Mouse (Mus musculus) cerebellum, adult 9-11 months (tissue): ENCODE measurements around the gene Ttll8.

ENCODE experiments used
- DNase-seq: peaks from one replicate; pipeline ENCODE4 v3.0.0; 2022

Gene Ttll8

DNA sequence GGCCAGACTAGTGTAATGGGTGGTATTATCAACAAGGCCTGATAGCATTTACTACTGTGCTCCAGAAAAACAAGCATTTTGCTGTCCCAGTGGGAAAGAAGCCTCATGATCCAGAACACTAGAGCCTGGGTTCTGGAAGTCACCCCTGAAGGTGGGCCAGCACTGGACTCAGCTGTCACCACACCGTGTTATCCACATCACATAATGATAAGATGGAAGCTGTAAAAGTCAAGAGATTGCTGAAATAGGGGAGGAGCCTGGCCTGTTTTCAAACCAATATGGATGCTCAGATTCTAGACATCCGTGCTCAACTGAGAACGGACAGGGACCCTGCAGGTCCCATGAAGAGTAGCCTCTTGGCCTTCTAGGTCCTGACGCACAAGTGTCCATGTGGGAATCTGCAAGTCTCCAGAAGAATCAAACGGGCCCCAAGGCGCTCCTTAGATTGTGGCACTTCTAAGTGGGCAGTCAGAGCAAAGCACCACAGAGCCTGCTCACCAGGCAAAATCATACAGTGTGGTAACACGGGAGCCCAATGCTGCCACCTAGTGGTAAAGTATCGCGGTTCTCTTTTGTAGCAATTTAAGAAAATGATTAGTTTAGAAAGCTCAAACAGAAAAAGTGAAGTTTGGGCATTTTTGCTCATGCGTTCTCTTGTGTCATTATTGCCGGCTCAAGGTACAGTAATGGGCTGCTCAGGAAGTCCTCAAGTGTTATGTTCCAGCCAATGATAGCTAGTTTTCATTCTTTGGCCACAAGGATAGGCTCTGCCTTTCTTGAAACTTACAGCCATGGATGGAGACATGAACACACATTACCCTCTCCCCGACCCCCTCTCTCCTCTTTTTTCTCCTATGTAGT lies 32.9 kb downstream of the Ttll8 start:
- peak; percentile 76 for DNase-seq

DNA sequence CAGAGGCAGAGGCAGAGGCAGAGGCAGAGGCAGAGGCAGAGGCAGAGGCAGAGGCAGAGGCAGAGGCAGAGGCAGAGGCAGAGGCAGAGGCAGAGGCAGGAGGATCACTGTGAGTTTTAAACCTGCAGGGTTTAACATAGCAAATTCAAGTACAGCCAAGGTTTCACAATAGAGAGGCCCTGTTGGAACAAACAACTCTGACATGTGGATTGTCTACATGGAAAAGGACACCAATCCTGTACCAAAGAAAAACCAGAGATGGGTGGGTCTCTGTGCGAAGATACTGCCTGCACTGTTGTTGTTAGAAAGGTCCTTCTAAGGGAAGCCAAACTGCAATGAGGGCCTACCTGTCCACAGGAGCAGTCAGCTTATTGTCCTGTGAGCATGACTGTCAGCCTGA lies 34.2 kb downstream of the Ttll8 start:
- DNase-seq: no peak

- DNase-seq: no peak
Measured at GRCm38 (mm10) chr15:88919328-88919727, 34.9 kb downstream of the Ttll8 start.

DNA sequence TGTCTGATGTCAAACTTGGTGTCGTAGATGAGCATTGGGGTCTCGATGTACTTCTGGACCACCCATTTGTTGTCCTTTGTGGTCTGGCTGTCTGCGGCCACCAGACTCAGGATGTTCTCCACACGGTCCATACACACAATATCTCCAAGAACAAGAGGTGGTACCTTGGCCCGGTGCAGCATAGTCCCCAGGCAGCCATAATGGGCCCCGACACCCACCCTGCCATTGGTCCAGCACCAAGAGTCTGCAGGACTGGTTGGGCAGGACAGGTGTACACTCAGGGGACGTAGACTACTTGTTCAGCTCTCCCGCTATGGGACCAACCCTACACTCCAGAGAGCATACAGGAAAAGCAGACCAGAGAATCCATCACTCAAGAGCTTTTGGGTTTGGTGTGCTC lies 37.1 kb downstream of the Ttll8 start:
- no peak for DNase-seq

GRCm38 (mm10) chr15:88916366-88916765 lies 37.9 kb downstream of the Ttll8 start:
- DNase-seq: no peak

- DNase-seq: no peak
Measured at GRCm38 (mm10) chr15:88915046-88915445, 39.2 kb downstream of the Ttll8 start.

GRCm38 (mm10) chr15:88906347-88906746 lies 47.9 kb downstream of the Ttll8 start:
- DNase-seq: no peak

DNA sequence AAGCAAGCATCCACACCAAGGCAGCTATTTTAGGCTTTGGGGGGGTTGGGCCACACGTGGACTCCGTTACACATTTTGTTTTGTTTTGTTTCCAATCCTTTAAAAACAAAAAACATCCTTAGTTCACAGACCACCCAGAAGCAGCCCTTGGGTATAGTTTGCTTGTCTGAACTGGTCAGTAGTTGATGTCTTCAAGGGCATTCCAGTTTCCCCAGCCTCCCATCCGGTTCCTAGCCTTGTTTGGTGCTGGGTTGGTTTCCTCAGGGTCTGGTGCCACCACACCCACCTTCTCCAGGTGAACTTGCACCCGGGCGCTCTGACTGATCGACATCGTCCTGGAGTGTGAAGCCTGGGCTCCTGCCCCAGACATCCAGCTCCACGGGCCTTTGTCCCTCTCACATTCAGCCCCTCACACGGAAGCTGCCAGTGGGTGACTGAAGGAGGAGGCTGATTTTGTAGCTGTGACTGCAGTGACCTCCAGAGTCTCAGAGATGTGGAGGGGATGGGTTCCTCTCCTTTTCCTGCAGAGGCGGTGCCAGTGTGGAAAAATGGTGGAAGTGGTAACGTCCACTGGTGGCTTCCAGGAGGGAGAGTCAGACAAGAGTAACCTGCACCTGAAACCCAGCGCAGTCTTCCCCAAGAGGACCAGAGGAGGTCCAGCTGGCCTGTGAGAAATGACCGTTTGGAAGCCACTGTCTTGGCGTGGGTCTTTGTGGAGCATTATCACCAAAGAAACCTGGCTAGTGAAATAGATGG lies 50.0 kb downstream of the Ttll8 start:
- no peak for DNase-seq

GRCm38 (mm10) chr15:88903086-88903485 lies 51.1 kb downstream of the Ttll8 start:
- DNase-seq: no peak

GRCm38 (mm10) chr15:88902200-88902875 lies 51.9 kb downstream of the Ttll8 start:
- DNase-seq: no peak

- DNase-seq: no peak
Measured at GRCm38 (mm10) chr15:88896341-88896980, 57.8 kb downstream of the Ttll8 start.

- no peak for DNase-seq
Measured at GRCm38 (mm10) chr15:88895891-88896290, 58.3 kb downstream of the Ttll8 start.

GRCm38 (mm10) chr15:88895119-88895518 lies 59.1 kb downstream of the Ttll8 start:
- DNase-seq: no peak

DNA sequence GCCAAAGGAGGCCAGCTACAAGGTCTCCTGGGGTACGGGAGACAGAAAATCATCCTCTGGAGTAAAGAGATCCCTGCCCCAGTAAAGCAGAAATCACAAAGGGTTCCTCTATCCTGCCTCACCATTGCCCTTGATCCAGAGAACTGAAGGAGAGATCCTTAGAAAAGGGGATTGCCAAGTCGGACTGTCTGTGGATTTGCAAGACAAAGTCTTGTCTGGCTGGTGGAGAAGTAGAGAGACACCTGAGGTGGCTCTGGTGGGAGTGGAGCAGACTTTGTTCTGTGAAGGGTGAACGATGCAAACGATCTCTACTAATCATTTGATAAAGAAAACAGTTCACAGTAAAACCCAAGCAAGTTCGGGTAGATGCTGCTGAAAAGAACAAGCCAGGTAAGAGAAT lies 61.3 kb downstream of the Ttll8 start:
- no peak for DNase-seq

DNA sequence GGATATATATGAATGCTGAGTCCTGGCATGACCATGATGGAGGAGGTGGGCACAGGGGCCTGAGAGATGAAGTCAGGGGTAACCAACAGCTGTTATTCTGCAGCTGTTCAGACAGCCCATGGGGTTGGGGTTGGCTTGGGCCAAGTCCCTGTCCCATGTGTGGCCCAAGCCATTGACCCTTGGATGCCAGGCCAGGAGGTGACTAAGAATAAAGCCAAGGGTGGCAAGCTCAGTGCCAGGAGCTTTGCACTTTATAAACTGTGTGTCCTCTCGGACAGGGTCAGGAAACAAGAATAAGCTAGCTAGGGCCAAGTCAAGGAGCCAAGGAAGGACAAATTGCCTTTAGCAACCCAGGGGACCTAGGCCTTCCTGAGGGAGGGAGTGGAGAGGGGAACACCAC lies 62.0 kb downstream of the Ttll8 start:
- no peak for DNase-seq

GRCm38 (mm10) chr15:88891676-88892040 lies 62.6 kb downstream of the Ttll8 start:
- DNase-seq: no peak

DNA sequence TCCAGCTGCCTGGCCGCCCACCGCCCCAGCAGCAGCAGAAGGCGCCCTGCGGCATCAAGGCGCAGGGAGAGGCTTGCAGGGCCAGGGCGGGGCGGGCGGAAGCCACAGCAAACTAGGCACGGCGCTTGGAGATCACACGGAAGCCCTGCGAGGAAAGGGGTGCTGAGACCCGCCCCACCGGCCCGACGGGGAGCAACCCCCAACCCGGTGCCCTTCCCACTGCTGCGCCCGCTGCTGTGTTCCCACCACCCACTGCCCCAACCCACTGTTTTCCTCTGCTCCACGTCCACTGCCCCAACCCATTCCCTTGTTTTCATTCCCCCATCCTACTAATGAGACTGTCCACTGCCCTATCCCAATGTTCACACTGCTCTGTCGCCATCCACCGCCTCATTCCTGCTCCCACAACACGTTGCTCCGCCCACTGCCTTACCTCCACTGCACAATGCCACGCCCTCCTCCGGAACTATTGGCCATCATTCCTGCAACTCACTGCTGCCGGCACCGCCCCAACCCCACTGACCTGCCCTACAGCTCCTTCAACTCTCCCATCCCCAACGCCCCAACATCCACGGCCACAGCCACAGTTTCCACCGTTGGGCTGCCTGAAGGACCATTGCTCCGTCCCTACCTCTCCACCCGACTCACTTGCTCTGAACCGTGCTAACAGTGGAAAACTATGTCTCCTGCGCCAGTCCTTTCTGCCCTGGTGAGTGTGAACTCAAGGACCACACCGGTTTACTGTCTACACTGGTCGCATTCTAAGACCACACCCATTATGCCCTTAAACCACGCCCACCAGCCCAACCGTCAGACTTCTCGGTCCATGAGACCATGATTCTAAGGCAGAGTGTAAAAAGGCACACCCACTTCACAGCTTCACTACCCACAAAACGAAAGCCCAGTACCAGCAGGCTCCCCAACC lies 63.2 kb downstream of the Ttll8 start:
- peak; percentile 90 for DNase-seq

DNA sequence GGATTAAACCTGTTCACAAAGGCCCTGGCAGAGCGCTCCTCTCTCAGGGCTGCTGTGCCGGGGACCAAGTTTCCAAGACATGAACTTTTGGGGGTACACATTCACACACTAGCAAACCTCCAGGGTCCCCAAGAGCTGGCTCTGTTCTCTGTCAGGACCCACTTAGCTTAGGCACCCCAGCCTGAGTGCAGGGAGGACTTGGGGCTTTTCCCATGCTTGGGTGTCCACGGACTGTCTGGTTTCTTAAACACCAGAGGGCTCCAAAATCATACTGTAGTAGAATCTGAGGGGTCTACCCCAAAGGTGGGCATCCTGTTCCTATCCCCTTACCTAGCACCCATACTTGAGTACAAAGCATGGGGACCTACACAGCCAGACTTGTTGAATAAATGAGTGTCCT lies 64.2 kb downstream of the Ttll8 start:
- DNase-seq: no peak

- DNase-seq: no peak
Measured at GRCm38 (mm10) chr15:88889032-88889431, 65.2 kb downstream of the Ttll8 start.

GRCm38 (mm10) chr15:88885376-88885775 lies 68.8 kb downstream of the Ttll8 start:
- no peak for DNase-seq

DNA sequence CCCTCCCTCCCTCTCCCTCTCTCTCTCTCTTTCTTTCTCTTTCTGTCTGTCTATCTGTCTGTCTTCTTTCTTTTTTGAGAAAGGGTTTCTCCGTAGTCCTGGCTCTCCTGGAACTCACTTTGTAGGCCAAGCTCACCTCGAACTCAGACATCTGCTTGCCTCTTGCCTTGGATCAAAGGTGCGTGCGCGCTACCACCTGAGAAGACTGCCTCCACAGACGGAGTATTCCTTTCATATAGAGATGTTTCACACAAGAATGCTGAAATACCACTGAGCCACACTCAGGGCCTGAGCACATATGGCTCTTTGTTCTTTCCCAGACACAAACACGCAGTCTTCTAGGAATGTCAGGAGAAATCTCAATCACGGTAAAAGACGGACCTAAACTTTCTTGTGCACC lies 70.9 kb downstream of the Ttll8 start:
- no peak for DNase-seq

- DNase-seq: no peak
Measured at GRCm38 (mm10) chr15:88882851-88883250, 71.4 kb downstream of the Ttll8 start.
